ENCODE assay signal across 9 mouse cellular contexts in genomic region chr2:85136089-85136488, GRCm38 (mm10). TPM values are rescaled to one million over a fixed set of nuclear protein-coding genes. Genes with fewer than 3 reads are reported as not detected.
A peak's percentile ranks its signal among the peaks of the same experiment; 100 is the strongest.
DNase-seq lines count a peak whose midpoint lies in the region; ATAC-seq and TF ChIP-seq lines count a peak whose summit lies in the region.
"Had no signal": no experiment of that assay in that cellular context is flagged by ENCODE, and none has a peak within 500 bp of the region (broad histone marks: within the 10 kb centered on the region; RNA-seq: fewer than 3 reads in every experiment).

Aplnr (plus strand) TSS chr2:85136225.

- no peak for DNase-seq in kidney, adult 9 months
- peak; percentile 31 for DNase-seq in gastrocnemius, postnatal 25 days
- peak; percentile 59 to 64 for DNase-seq in lung, postnatal 4 days
- no peak for DNase-seq in c-Kit-positive CD71-positive TER-119-positive erythroid progenitor cells, embryonic 14.5 days (ENCODE audit: low spot score)
- no peak for DNase-seq in testis, postnatal 14 days (ENCODE audit: low spot score)
- DNase-seq in urinary bladder, adult 2 months (ENCODE audit: low spot score), result no peak

- H3K9ac ChIP-seq in kidney, embryonic 14.5 days (ENCODE audit: low read depth, low read length), result peak within 1 kb of the TSS; percentile 25; the same call in 1 of the 2 replicates
- no peak within 1 kb of the TSS for H3K9ac ChIP-seq in intestine, postnatal 0 days (ENCODE audit: low read depth, low read length)

- peaks cover 1% of the 10 kb centered on the region; the same call in 1 of the 2 replicates for H3K4me1 ChIP-seq in kidney, embryonic 14.5 days (ENCODE audit: control insufficient read depth, insufficient read depth, low read length)
- H3K4me1 ChIP-seq in intestine, postnatal 0 days (replicated peaks; ENCODE audit: control insufficient read depth, insufficient read depth, low read length), result no peaks in the 10 kb centered on the region; the same call in 1 of the 2 replicates

- peak within 1 kb of the TSS; percentile 42; the same call in 1 of the 2 replicates for H3K27ac ChIP-seq in kidney, embryonic 14.5 days (ENCODE audit: low read depth, low read length)
- H3K27ac ChIP-seq in intestine, postnatal 0 days (ENCODE audit: low read depth, low read length), result no peak within 1 kb of the TSS

- no peaks in the 10 kb centered on the region for H3K9me3 ChIP-seq in kidney, embryonic 14.5 days (ENCODE audit: control insufficient read depth, low read length)
- no peaks in the 10 kb centered on the region for H3K9me3 ChIP-seq in intestine, postnatal 0 days (ENCODE audit: control insufficient read depth)
- H3K9me3 ChIP-seq: G1E had no signal

- no peak within 1 kb of the TSS for H3K4me2 ChIP-seq in kidney, embryonic 14.5 days (replicated peaks; ENCODE audit: low read depth, low read length)
- no peak within 1 kb of the TSS; the same call in 1 of the 2 replicates for H3K4me2 ChIP-seq in intestine, postnatal 0 days (replicated peaks; ENCODE audit: low read depth)

- no peak for TF ChIP-seq CTCF in intestine, postnatal 0 days (IDR thresholded peaks at IDR 0.05; ENCODE audit: low read depth)

- WGBS in kidney, embryonic 14.5 days, result 8% methylated on average over 4 of the region's 4 CpGs
- 35% methylated on average over 4 of the region's 4 CpGs for WGBS in intestine, postnatal 0 days

- H3K36me3 ChIP-seq in kidney, embryonic 14.5 days (ENCODE audit: control insufficient read depth, insufficient read depth, low read length), result no peaks in the 10 kb centered on the region
- no peaks in the 10 kb centered on the region for H3K36me3 ChIP-seq in intestine, postnatal 0 days (ENCODE audit: control insufficient read depth, insufficient read depth)
- H3K36me3 ChIP-seq: G1E had no signal

- peak within 1 kb of the TSS; percentile 29; the same call in 1 of the 2 replicates for H3K4me3 ChIP-seq in kidney, embryonic 14.5 days (ENCODE audit: low read length)
- peak within 1 kb of the TSS; percentile 13 for H3K4me3 ChIP-seq in intestine, postnatal 0 days (ENCODE audit: low read depth, low read length)

- H3K27me3 ChIP-seq in kidney, embryonic 14.5 days (ENCODE audit: control insufficient read depth, insufficient read depth, low read length), result peaks cover 6% of the 10 kb centered on the region; the same call in 1 of the 2 replicates
- no peaks in the 10 kb centered on the region for H3K27me3 ChIP-seq in intestine, postnatal 0 days (replicated peaks; ENCODE audit: control insufficient read depth, insufficient read depth, low read length)

- ATAC-seq in kidney, embryonic 14.5 days (ENCODE audit: low FRiP score, low TSS enrichment), result 0 out of 2 replicates have a peak, but pooled peaks have one; percentile 61
- ATAC-seq in intestine, postnatal 0 days, result no peak

RNA-seq across cellular contexts. Expression of gene Aplnr, which starts in this region (rescaled TPM):
- polyA plus RNA-seq in kidney, embryonic 14.5 days (2014; fragmentation: Nextera tagmentation; extraction: Ambion mirVana), result 54.0 and 67.7 TPM in 2 replicates
- 10 to 100 TPM; 13.7 to 16.9 TPM for total RNA-seq in gastrocnemius, postnatal 25 days (2021)
- 22.9 and 26.6 TPM in 2 replicates for polyA plus RNA-seq in intestine, postnatal 0 days (2015; fragmentation: Nextera tagmentation; extraction: Ambion mirVana)
- polyA plus RNA-seq in urinary bladder, adult 2 months (2012; rRNA removed), result 7.3 and 9.6 TPM in 2 replicates
- polyA plus RNA-seq: G1E had no signal

Comparison
In these comparisons a context has a peak if more than half of its experiments do, and no peak if none do; other contexts are left out.
1. DNase-seq: peak in gastrocnemius, postnatal 25 days (single experiment) and lung, postnatal 4 days (2 of 2); none in kidney, adult 9 months (single experiment), c-Kit-positive CD71-positive TER-119-positive erythroid progenitor cells, embryonic 14.5 days (single experiment), testis, postnatal 14 days (single experiment) and urinary bladder, adult 2 months (single experiment).